Mouse (Mus musculus) brain, adult 2 months (tissue): Measurements from ENCODE around the gene Abhd12.

Source experiments
- DNase-seq: peaks from one replicate; pipeline ENCODE4 v3.0.0; 2011; ENCODE audit warnings: low read depth, low spot score

The Abhd12 gene

GRCm38 (mm10) chr2:150808812-150809211 lies 95.7 kb downstream of the Abhd12 start:
- no peak for DNase-seq

DNA sequence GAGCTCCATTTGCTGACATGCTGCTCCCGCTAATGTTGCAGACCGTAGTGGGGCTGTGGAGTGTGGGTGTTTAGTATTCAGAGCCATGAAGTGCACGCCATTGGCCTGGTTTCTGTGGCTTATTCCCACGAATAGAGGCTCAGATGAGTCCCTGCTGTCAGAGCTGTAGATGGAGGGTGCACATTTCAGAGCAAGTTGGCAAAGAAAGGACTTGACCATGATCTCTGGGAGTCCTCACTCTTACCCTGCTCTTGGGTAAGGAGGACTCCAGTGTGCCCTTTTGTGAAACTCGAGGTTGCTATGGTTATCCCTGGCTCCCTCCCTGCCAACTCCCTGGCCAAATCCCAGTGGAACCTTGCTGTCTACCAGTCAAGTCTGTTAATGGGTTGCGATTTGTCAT lies 96.2 kb downstream of the Abhd12 start:
- no peak for DNase-seq

DNA sequence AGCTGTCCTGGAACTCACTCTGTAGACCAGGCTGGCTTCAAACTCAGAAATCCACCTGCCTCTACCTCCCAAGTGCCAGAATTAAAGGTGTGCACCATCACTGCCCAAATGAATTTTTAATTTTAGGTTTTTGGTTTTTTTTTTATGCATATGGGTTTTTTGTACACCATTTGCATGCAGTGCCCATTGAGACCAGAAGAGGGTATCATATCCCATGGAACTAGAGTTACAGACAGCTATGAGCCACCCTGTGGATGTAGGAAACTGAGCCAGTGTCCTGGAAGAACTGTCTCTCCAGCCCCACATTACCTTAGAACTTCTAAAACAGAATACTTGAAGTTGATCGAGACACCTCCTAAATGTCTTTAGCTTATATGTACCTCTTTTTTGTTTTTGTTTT lies 101.5 kb downstream of the Abhd12 start:
- peak; percentile 53 for DNase-seq

DNA sequence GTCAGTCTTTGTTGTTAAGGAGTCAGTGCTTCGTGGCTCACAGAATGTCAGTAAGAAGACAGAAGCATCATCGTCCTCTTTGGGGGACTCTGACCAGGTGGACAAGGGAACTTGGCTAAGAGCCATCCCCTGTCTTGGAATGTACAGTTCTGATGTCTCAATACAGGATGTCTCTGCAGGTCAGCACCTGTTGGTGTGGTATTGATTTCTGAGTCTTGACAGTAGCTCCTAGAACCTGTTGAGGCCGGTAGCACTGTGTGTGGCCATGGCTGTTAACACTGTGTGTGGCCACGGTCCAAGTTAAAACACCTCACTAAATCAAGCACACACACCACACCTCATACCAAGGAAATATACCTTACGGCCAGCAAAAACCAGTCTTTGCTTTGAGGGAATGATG lies 103.9 kb downstream of the Abhd12 start:
- DNase-seq = no peak

- DNase-seq = no peak
Observed at GRCm38 (mm10) chr2:150798084-150798483, 106.5 kb downstream of the Abhd12 start.

- no peak for DNase-seq
Observed at GRCm38 (mm10) chr2:150793320-150793719, 111.2 kb downstream of the Abhd12 start.

DNA sequence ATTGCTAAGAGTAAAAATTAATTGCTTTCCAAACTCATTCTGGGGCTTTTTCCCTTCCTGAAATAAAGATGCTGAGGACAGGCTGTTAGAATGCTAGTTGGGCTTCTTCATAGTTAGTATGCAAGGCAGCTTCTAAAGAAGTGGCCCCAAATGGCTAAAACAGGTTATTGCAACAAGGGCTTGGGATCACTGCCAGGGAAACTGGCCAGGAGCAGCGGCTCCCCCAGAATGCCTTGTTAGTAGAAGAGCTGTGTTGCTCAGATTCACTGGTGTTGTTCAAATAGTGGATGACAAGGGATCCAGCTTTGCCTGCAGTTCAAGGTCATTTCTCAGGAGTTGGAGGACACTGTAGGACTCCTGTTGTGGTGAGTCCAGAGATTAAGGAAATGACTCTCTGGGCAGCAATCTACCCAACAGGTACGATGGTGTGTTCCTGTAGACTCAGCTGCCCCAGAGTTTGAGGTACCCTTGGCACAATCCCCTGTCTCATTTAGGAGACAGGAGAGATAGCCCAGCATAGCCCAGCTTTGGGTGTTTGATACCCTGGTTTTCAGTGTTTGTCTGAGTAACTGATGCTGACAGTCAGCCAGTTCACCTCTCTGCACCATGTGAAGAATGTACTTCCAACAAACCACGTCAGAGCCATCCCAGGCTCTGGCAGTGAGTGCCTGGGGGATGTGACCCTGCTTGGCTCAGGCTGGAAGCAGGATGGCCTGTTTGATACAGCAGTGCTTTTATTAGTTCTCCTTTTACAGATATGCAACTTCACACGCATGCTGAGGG lies 115.6 kb downstream of the Abhd12 start:
- peak; percentile 94 for DNase-seq

DNA sequence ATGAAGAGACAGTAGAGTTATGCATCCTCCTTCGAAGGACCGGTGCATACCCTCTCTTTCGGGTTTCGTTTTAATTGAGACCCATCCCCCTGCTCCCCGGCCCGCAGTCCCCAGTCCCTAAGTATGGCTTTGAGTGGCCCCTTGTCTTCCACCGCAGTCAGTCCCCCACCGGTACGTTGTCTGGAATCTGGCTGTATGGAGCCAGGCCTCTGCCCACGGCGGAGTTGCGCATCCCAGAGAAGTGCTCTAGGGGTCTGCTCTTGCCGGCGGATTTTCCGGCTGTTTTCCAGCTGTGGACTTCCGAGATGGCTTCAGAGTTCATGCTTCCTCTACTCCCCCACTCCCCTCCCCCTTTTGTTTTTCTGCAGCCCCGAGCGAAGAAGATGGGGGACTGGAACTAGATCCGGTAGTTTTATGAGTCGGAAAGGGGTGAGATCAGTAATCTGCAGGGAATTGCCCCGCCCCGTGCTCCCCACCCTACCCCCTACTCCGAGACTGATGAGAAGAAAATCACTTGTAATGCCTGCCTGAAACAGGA lies 117.2 kb downstream of the Abhd12 start:
- no peak for DNase-seq

DNA sequence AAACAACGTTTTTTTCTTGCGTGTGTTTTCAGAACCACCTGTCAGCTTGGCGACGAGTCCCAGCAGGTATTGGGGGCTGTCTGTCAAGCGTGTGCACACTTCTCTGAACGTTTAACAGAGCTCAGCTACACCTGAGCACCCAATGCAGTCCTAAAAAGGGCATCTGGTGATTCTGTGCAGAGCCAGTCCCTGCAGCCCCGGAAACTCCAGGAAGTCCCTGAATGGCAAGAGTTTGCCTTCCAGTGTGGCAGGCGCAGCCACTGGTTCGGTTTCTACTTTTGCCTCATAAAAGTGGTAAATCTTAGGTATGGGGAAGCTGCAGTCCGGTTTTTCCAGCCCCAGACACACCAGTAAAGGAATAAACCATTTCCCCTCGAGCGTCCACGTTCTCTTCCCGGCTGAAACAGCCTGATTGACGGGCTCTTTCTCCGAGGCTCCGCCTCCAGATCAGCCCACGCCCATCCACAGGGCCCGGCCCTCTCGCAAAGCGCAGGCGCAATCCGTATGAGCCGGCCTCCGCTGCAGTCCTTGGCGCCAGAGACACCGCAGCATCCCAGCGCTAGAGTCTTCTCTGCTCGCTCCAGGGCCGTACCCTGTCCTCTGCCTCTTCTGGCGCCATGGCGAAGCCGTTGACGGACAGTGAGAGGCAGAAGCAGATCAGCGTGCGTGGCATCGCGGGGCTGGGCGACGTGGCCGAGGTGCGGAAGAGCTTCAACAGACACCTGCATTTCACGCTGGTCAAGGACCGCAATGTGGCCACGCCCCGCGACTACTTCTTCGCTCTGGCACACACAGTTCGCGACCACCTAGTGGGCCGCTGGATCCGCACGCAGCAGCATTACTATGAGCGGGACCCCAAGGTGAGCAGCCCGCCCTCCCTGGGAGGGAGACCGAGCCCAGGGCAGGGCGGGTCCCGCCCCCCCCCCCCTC lies 118.0 kb downstream of the Abhd12 start, which contains the start of gene Pygb:
Pygb (plus strand) TSS at position 485 of the 930 bp plus-strand sequence.
- DNase-seq = peak; percentile 96

GRCm38 (mm10) chr2:150782801-150783200 lies 121.7 kb downstream of the Abhd12 start:
- no peak for DNase-seq
